Mouse (Mus musculus) limb, embryonic 15.5 days (tissue): ENCODE measurements at regions not wholly inside any gene's neighbourhood (a gene's known extent, or its start where the extent isn't known, plus 50 kb on each side); places are given as distances from the start of the nearest gene placed in this dataset.

Experiments
- ATAC-seq: fragments of 200-750 bp; cut with Nextera tagmentation; 2 replicates; pipeline ENCODE4 v1.8.0; 2017; ENCODE audit warnings: low read depth, moderate TSS enrichment; ENCODE audit not compliant: insufficient number of reproducible peaks, low FRiP score, low TSS enrichment
- H3K27ac ChIP-seq: fragments of 300-500 bp; sonication (generic); 2 replicates; pipeline ENCODE4 v1.5.1; 2015; ENCODE audit warnings: moderate library complexity, mild to moderate bottlenecking, inconsistent platforms
- H3K27me3 ChIP-seq: fragments of 300-500 bp; sonication (generic); 2 replicates; pipeline ENCODE4 v1.6.1; 2015; ENCODE audit warnings: inconsistent platforms
- H3K36me3 ChIP-seq: fragments of 300-500 bp; sonication (generic); 2 replicates; pipeline ENCODE4 v1.6.1; 2015; ENCODE audit warnings: inconsistent platforms
- H3K4me1 ChIP-seq: fragments of 300-500 bp; sonication (generic); 2 replicates; pipeline ENCODE4 v1.6.1; 2015; ENCODE audit warnings: inconsistent platforms
- H3K4me2 ChIP-seq: fragments of 300-500 bp; sonication (generic); 2 replicates; pipeline ENCODE4 v1.6.1; 2015; ENCODE audit warnings: mild to moderate bottlenecking, inconsistent platforms
- H3K4me3 ChIP-seq: fragments of 300-500 bp; sonication (generic); 2 replicates; pipeline ENCODE4 v1.5.1; 2015; ENCODE audit warnings: mild to moderate bottlenecking, inconsistent platforms
- H3K9ac ChIP-seq: fragments of 300-500 bp; sonication (generic); 2 replicates; pipeline ENCODE4 v1.6.1; 2015; ENCODE audit warnings: inconsistent platforms
- H3K9me3 ChIP-seq: fragments of 300-500 bp; sonication (generic); 2 replicates; pipeline ENCODE4 v1.6.1; 2016; ENCODE audit warnings: inconsistent platforms
- WGBS: fragments of 180-500 bp; shearing (Covaris S2); methylation state at CpG from one replicate; pipeline ENCODE4 v1.1.7; 2015; 5-methylcytosine and 5-hydroxymethylcytosine counted together

DNA sequence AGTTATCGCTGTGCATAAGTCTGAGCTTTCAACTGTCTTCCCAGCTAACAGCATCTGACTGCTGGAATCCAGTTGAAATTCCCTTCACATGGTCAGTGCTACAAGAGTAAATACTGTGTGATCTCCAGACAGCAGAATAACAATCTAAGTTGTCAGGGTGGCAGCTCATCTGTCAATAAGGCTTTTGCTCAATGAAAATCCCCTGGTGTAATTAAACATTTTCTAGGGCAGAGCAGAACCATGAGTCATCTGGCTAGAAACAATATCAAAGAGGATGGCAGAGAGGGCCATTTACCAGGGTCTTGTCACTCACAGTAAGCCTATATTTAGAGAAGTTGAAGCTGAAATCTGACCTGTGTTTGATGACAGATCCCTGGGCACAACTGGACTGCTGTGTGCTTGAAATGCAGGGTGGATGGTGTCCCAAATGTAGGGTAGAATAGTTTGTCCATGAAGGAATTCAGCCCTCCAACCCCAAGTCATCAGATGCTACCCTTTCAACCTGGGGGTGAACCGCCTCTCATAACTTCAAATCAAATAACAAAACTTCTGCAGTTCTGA is 675.8 kb upstream of the Acvr2a start:
- no peak overlapping the region for H3K4me3 ChIP-seq
- no peaks in the 10 kb centered on the region for H3K4me1 ChIP-seq
- H3K4me2 ChIP-seq, result no peak overlapping the region
- no peak for ATAC-seq
- no peak overlapping the region for H3K9ac ChIP-seq
- no peaks in the 10 kb centered on the region for H3K36me3 ChIP-seq
- WGBS, result 88% methylated on average over 2 of the region's 2 CpGs
- H3K27ac ChIP-seq, result no peak overlapping the region
- H3K27me3 ChIP-seq, result no peaks in the 10 kb centered on the region
- no peaks in the 10 kb centered on the region for H3K9me3 ChIP-seq

DNA sequence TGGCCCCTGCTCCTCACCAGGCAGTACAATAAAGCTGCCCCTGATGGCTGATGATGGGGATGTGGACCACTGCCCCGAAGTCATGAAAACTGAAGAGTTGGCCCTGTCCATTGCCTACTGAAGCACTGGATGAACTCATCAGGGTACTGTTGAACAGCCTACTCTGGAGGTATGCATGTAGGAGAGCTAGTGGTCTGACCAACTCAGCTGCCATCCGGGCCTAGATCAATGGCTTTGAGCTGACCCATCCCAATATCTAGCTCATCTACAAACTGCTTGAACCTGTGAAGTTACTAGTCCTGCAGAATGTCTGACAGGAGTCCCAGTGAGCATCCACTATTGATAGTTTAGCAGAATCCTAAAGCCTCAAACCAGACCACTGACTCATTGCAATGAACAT is 672.6 kb upstream of the Acvr2a start:
- H3K4me2 ChIP-seq, result no peak overlapping the region
- H3K27me3 ChIP-seq, result no peaks in the 10 kb centered on the region
- H3K9me3 ChIP-seq, result no peaks in the 10 kb centered on the region
- no peak overlapping the region for H3K4me3 ChIP-seq
- no peaks in the 10 kb centered on the region for H3K4me1 ChIP-seq
- H3K27ac ChIP-seq, result no peak overlapping the region
- no peak for ATAC-seq
- WGBS, result 96% methylated on average over 2 of the region's 2 CpGs
- no peak overlapping the region for H3K9ac ChIP-seq
- H3K36me3 ChIP-seq, result no peaks in the 10 kb centered on the region

DNA sequence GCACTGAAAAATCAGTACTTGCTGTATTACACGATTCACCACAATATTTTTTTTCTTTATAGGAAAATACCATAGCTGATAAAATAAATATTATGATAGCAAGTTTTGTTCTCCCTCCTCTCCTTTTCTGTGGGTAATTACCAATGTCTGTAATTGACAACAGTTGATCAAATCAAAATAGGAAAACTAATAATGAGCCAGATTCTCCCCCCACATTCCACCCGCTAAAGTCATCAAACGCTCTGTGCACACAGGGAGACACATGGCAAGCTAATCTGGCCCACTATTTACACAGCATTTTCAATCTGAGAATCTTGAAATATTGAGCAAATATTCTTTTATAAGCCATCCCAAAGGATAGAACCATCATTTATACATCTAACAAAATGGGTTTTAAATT is 659.2 kb upstream of the Acvr2a start:
- H3K9ac ChIP-seq, result no peak overlapping the region
- no peaks in the 10 kb centered on the region for H3K9me3 ChIP-seq
- no peak for ATAC-seq
- no peak overlapping the region for H3K4me3 ChIP-seq
- H3K4me2 ChIP-seq, result no peak overlapping the region
- H3K4me1 ChIP-seq, result no peaks in the 10 kb centered on the region
- H3K27me3 ChIP-seq, result no peaks in the 10 kb centered on the region
- H3K36me3 ChIP-seq, result no peaks in the 10 kb centered on the region
- WGBS, result 80% methylated on average over 3 of the region's 3 CpGs
- no peak overlapping the region for H3K27ac ChIP-seq

DNA sequence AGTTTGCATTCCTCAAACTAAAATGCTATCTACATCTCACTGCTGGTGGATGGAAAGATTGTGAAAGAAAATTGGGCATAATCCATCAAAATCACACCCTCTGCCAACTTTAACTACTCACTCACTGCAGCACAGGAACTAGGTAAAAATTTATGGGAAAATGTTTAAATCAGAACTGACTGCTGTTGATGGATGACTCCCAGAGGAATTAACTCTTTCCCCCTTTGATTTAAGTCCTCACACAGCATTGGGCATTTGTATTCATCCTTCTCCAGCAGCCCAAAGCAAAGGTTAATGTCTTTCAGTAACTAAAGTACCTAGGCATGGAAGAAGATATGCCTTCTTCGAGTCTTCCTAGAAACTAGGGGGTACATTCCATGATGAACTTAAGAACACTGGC is 641.3 kb upstream of the Acvr2a start:
- no peaks in the 10 kb centered on the region for H3K36me3 ChIP-seq
- no peak overlapping the region for H3K4me3 ChIP-seq
- no peaks in the 10 kb centered on the region for H3K9me3 ChIP-seq
- H3K4me1 ChIP-seq, result no peaks in the 10 kb centered on the region; the same call in 1 of the 2 replicates
- no peak overlapping the region for H3K4me2 ChIP-seq
- no peaks in the 10 kb centered on the region for H3K27me3 ChIP-seq
- 34% methylated on average over 1 of the region's 1 CpGs for WGBS
- no peak overlapping the region for H3K27ac ChIP-seq
- H3K9ac ChIP-seq, result no peak overlapping the region
- ATAC-seq, result no peak

DNA sequence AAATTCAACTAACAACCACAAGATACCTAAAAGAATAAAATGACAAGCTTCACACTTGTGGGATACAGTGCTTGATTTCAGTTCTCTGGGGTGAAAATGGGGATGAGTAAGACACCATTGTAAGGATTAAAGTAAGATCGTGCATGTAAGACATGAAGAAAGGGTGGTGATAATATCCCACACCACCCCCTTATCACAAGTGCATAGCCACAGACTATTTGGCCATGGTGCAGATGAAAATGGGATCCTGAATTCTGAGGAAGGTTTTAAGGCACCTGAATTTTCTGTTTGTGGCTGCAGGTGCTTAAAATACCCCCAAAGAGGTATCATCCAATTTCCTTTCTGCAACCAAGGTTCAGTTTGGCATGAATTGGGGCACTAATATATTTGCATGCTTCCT is 627.7 kb upstream of the Acvr2a start:
- ATAC-seq, result no peak
- Histone ChIP-seq H3K9me3 (no peaks in the 10 kb centered on the region), H3K27ac (no peak overlapping the region), H3K27me3 (no peaks in the 10 kb centered on the region), H3K4me3 (no peak overlapping the region), H3K36me3 (no peaks in the 10 kb centered on the region), H3K4me2 (no peak overlapping the region), H3K9ac (no peak overlapping the region), H3K4me1 (no peaks in the 10 kb centered on the region)
- 82% methylated on average over 1 of the region's 1 CpGs for WGBS

DNA sequence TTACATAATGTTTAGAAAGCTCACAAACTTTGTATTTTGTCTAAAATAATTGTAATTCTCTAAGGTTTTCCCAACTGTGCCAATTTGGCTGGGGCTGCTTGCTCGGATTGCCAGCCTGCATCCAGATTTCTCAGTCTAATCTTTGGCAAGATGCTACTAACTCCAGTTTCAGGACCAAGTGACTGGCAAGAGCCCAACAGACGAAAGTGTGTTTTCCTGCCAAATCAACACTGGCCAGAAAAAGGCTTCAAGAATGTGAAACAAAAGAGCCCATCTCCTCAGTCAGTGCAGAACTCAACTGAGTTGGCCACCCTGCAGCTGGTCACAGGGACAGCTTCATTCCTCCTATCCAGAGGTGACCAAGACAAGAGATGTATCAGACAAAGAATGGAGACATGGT is 627.3 kb upstream of the Acvr2a start:
- no peak overlapping the region for H3K9ac ChIP-seq
- H3K36me3 ChIP-seq, result no peaks in the 10 kb centered on the region
- no peak overlapping the region for H3K27ac ChIP-seq
- H3K4me1 ChIP-seq, result no peaks in the 10 kb centered on the region
- no peak overlapping the region for H3K4me2 ChIP-seq
- H3K27me3 ChIP-seq, result no peaks in the 10 kb centered on the region
- no peaks in the 10 kb centered on the region for H3K9me3 ChIP-seq
- whole genome bisulfite sequencing, result 47% methylated on average over 2 of the region's 2 CpGs
- H3K4me3 ChIP-seq, result no peak overlapping the region
- no peak for ATAC-seq

DNA sequence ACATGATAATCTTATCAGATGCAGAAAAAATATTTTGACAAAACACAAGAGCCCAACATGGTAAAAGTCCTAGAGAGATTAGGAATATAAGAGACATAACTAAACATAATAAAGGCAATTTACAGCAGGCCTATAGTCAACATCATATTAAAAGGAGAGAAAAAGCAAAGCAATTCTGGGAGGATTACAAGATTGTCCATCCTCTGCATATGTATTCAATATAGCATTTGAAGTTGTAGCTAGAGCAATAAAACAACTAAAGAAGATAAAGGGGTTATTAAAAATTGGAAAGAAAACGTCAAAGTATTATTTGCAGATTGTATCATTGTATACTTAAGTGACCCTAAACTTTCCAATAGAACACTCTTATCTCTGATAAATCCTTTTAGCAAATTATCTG is 602.1 kb upstream of the Acvr2a start:
- no peaks in the 10 kb centered on the region for H3K27me3 ChIP-seq
- no peak overlapping the region for H3K9ac ChIP-seq
- H3K4me1 ChIP-seq, result no peaks in the 10 kb centered on the region
- WGBS, result 52% methylated on average over 1 of the region's 1 CpGs
- H3K9me3 ChIP-seq, result no peaks in the 10 kb centered on the region
- no peak for ATAC-seq
- no peak overlapping the region for H3K4me2 ChIP-seq
- no peaks in the 10 kb centered on the region for H3K36me3 ChIP-seq
- H3K27ac ChIP-seq, result no peak overlapping the region
- H3K4me3 ChIP-seq, result no peak overlapping the region

DNA sequence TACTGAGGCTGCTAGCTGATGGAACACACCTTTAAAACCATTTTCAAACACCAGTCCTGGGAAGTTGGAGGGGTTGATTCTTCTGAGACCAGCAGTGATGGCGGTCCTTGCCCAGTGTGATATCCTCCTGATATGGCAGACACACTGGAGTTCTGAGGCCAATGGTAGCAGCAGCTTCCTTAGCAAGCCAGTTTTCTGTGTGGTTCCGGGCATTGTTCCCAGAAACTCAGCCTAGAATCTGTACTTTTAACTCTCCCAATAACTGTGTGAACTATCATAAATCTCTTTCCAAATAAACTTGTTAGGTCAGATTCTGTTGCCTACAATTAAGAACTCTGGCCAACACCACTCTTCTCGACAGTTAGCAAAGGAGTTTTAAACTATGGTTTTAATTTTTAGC is 593.1 kb upstream of the Acvr2a start:
- no peak overlapping the region for H3K4me2 ChIP-seq
- no peak for ATAC-seq
- WGBS, result 54% methylated on average over 3 of the region's 3 CpGs
- no peak overlapping the region for H3K27ac ChIP-seq
- H3K9me3 ChIP-seq, result no peaks in the 10 kb centered on the region
- no peaks in the 10 kb centered on the region for H3K4me1 ChIP-seq
- H3K36me3 ChIP-seq, result no peaks in the 10 kb centered on the region
- H3K4me3 ChIP-seq, result no peak overlapping the region
- no peaks in the 10 kb centered on the region for H3K27me3 ChIP-seq
- no peak overlapping the region for H3K9ac ChIP-seq

DNA sequence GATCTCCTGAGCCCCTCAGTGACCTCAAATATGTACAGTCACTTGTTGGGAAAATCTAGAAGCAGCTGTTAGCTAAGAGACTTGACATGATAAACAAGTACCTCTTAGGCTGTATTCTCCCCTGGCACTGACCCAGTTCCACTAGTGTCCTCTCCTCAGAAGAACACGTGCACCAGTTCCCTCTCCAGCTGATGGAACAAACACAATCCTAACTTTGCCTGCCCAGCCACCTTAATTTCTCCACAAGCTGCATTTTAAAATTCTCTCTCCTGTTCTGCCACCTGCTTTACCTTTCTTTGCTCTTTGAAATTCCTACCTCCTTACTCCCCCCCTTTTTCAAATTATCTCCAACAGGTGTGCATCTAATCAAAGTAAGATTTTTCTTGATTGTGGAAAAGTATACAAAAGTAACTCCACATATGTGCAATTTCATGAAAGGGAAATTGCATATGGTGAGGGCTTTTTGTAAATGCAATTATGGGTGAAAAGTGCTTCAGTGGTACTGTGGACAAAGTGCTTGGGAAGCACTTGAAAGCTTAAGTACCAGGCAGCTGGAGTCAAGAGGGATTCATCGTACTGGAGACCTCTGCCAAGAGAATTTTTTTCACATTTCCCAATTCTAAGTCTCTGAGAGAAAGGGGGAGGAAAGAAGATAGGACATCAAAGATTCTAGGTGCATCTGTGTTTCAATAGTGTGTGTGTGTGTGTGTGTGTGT is 590.7 kb upstream of the Acvr2a start:
- ATAC-seq, result no peak
- Histone ChIP-seq H3K27ac (no peak overlapping the region), H3K36me3 (no peaks in the 10 kb centered on the region), H3K4me1 (no peaks in the 10 kb centered on the region), H3K9me3 (no peaks in the 10 kb centered on the region), H3K27me3 (no peaks in the 10 kb centered on the region), H3K4me3 (no peak overlapping the region), H3K4me2 (no peak overlapping the region), H3K9ac (no peak overlapping the region)
- whole genome bisulfite sequencing, result 40% methylated on average over 2 of the region's 2 CpGs

DNA sequence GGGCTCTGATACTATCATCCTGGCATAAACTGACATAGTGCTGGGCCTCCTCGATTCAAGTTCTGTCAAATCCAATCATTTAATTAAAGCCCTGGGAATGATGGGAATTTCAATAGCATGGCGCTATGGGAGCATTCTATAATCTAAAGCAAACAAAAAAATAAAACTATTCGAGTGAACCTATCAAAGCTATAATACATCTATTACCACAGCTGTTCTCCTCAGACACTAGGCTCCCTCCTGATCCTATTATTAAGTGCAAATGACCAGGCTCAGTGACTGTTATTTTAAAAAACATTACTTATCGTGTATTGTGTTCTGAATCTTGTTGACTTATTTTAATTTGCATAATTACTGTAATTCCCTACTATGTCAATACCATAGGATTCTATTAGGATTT is 563.7 kb upstream of the Acvr2a start:
- Histone ChIP-seq H3K36me3 (no peaks in the 10 kb centered on the region), H3K9me3 (no peaks in the 10 kb centered on the region), H3K4me1 (no peaks in the 10 kb centered on the region), H3K4me3 (no peak overlapping the region), H3K4me2 (no peak overlapping the region), H3K9ac (no peak overlapping the region), H3K27ac (no peak overlapping the region), H3K27me3 (no peaks in the 10 kb centered on the region)
- 71% methylated on average over 4 of the region's 4 CpGs for WGBS
- ATAC-seq, result no peak

DNA sequence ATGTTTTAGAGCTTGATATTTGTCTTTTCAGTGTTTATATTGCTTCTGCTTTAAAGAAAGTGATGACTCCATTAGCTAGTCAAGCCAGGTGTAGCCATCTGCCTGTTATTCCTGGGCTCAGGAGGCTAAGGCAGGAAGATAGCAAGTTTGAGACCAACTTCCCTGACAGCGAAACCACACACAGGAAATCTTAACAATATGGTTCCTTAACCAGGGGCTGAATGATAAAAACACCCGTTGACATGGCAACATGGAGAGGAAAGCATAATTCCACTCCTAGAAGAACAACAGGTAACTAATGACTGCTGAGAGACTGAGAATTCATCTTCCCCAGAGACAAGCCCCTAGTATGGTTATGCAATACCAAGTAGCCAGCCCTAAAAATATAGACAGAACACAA is 553.6 kb upstream of the Acvr2a start:
- Histone ChIP-seq H3K9me3 (no peaks in the 10 kb centered on the region), H3K4me3 (no peak overlapping the region), H3K27me3 (no peaks in the 10 kb centered on the region), H3K4me2 (no peak overlapping the region), H3K27ac (no peak overlapping the region), H3K36me3 (no peaks in the 10 kb centered on the region), H3K4me1 (no peaks in the 10 kb centered on the region), H3K9ac (no peak overlapping the region)
- no peak for ATAC-seq
- 66% methylated on average over 2 of the region's 2 CpGs for WGBS
